Mouse (Mus musculus) frontal cortex, postnatal 36 days (tissue): ENCODE data around the gene Birc2.
"Not testable (repeated sequence)": the region's sequence is repeated elsewhere in the genome, so short reads cannot be mapped to it uniquely, and the experiment has no call there.

ENCODE experiments used
- DNase-seq, 2 experiments: peaks; one replicate each; pipeline ENCODE4 v3.0.0; 2022; ENCODE audit warnings: low spot score in 2 of 2

Birc2 gene

DNA sequence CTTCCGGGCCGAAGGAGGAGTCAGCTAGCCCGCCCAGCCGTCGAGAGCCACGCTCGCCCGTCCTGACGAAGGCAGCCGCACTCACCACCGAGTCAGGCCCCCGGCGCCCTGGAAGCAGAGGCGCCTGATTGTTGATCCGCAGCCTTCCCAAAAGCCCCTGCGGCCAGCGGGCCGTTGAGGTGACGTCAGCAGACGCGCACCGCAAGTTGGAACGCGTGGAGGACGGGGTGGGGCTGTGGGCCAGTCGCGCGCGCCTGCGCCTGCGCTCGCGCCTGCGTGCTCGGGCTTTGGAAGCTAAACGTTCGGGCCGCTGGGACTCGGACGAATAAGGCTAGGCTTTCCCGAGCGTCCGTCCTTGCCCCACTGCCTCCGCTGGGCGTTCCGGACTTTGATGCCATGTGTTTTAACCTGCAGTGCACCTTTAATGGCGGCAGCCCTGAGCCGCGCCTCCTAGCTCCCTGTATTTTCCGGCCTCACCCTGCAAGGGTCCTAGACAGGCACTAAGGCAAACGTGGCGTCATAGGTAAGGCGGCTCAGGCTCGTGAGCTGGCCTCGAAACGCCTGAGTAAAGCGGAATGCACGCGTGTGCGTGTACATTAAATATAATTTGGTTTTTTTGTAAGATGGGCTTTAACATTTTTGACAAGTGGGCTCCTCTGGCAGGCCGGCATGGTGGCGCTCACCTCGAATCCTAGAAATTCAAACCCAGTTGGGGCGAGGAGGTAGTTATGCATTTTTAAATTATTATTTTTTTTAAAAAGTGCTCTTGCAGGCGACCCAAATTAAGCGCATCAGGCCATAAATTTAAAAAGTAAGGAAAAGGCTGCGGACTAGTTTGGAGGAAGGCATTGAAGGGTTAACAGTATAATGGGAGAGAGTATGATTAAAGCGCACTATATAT, at the start of gene Birc2:
Gene Birc2 (minus strand): TSS at position 160 of the 901 bp plus-strand sequence.
- DNase-seq: peak; percentile 95 to 96

DNA sequence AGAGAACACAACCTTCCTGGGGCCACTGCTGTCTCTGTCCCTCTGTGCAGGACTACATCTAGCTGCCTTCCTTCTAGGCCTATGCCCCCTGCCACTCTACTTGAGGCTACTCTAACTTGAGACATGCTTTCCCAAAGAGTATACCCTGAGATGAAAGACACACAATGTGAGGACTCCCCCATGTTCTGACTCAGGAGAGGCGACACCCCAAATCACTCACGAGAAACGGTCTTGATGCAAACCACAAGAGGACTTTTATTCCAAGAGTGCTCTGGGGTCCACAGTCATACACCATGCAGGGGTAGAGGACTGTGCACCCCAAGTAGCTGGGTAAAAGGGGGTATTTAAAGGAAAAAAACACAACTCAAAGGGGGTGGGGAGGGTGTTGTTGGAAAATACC, 47.5 kb upstream of the Birc2 start:
- DNase-seq: no peak

DNA sequence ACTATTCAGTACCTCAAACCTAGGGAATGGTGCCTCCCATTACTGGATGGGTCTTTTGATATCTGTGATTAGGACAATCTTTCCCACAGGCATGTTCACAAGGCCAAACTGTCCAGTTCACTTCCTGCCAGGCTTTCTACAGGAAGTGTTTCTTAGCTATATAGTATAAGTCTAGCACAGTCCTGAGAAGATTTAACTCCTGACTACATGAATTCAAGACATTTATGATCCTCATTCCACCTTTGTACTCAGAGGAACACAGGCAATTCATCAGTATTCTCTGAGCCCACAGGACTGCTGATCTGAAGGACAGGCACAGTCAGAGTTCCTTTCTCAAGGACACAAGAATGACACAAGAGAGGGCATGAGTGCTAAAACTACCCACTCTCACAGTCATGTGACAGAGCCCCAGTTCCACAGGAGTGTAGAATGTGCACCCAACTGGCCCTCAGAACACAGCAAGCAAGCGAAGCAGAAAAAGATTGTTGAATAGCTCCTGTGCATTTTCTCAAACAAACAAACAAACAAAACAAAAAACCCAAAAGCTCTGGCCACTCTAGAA, 45.5 kb upstream of the Birc2 start:
- no peak for DNase-seq

DNA sequence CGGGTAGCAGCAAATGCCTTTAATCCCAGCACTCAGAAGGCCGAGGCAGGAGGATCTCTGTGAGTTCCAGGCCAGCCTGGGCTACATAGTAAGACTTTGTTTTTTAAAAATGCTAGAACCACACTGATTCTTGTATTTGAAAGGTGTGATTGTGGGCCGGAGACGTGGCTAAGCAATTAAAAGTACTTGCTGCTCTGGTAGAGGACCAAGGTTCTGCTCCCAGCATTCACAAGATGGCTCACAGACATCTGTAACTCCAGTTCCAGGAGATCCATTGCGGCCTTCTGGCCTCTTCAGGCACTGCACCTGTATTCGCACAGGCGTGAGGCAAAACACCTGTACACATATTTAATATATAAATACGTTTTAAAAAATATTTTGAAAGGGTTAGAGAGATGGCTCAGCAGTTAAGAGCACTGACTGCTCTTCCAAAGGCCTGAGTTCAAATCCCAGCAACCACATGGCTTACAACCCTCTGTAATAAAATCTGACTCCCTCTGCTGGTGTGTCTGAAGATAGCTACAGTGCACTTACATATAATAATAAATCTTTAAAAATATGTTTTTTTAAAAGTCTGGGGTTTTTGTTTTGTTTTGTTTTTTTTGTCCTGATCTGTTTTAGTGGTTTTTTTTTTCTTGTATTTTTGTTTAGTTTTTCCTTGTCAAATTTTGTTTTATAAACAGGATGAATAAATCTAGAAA, 36.8 kb upstream of the Birc2 start:
- no peak for DNase-seq

DNA sequence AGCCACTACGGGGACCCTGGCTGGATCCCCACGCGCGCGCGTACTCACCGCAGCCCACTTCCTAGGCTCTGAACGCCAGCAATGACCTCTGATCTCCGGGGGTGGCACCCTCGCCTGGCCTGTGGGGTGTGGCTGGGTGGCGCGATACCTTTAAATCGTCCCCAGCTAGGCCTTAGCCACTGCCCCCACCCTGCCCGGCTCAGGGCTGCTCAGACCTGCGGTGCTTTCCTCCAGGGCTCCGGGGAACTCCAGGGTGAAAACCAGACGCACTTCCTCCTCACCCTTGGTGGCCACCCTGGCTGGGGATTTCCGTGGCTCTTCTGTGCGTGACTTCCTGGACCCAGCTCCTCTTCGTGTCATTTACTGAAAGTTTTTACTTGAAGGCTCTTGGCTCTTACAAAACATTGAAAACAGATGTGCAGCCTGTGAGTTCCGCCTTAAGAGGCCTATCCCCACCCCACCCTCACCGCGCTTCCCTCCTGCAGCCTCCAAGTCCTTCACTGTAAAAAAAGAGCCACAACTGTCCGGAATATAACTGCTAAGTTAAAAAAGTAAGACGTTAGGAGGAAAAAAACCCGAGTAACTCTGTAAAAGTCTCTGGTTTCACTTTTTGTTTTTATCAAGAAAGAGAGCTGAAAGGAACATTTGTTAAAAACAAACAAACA, 36.0 kb upstream of the Birc2 start, which contains the start of gene Birc3:
Gene Birc3 (minus strand): TSS at position 412 of the 665 bp plus-strand sequence.
- peak; percentile 12 to 25 for DNase-seq

GRCm38 (mm10) chr9:7872044-7872774, 35.3 kb upstream of the Birc2 start:
- peak in 1 of 2 experiments; percentile 10 for DNase-seq

GRCm38 (mm10) chr9:7871316-7872043, 34.6 kb upstream of the Birc2 start:
- no peak for DNase-seq

GRCm38 (mm10) chr9:7870556-7871315, 33.9 kb upstream of the Birc2 start:
- no peak for DNase-seq

DNA sequence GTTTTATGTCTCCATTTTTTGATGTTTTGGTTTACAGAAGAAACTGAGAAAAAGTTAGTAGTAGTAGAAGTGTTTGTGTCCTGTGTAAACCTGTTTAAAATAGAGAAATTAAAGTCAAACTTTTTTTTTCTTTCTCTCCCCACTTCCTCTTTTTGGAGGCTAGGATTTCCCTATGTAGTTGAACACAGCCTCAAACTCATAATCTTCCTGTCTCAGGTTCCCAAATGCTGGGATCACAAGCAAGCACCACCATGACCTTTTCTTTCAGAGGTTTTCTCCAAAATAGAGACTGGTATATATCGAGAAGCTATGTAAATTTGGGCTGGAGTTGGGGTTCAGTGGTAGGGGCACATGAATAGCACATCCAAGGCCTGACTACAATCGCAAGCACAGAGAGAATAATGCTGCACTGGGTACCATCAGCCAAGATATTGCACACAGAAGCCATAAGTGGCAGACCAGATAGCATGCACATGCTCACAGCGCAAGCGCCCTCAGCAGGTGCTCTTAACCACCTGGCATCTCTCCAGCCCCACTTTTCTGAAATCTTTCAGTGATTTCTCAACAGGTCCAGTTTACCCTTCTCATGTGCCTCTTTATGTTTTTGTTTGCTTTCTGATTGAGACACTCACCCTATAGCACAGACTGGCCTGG, 32.1 kb upstream of the Birc2 start:
- no peak for DNase-seq

- no peak for DNase-seq
Measured at GRCm38 (mm10) chr9:7867981-7868380, 31.1 kb upstream of the Birc2 start.

GRCm38 (mm10) chr9:7866981-7867380, 30.1 kb upstream of the Birc2 start:
- not testable (repeated sequence) for DNase-seq

DNA sequence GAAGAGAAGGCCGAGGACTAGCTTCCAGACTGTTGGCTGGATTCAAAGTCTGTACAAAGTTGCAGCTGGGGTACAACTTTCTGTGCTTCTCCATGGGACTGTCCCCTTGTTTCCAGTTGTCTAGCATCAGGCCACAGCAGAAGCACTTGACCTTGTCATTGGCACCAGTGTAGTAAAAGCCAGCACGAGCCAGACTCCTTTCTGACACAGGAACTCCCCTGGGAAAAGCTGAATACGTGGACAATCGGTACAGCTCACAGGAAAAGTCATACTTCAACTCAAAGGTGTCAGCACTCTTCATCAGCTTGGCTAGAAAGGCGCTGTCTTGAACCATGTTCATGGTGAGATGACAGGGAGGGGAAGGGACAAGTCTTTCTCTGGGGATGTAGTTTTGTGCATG, 24.1 kb upstream of the Birc2 start:
- no peak for DNase-seq

DNA sequence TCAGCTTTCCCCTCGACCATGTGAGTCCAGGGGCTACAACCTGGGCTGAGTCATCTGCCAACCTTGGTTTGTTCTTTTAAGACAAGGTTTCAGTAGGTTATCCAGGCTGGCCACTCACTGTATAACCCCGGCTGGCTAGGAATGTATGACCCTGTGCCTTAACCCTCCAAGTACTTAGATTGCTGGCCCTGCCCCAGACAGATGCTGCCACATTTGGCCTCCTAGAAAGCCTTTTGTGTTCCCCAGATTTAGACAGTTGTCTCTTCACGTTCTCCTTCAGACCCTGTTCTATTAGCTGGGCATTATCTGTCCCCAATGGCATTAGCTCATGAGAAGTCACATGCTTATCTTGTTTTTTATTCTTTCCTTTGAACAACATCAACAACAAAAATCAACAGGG, 19.0 kb upstream of the Birc2 start:
- no peak for DNase-seq

DNA sequence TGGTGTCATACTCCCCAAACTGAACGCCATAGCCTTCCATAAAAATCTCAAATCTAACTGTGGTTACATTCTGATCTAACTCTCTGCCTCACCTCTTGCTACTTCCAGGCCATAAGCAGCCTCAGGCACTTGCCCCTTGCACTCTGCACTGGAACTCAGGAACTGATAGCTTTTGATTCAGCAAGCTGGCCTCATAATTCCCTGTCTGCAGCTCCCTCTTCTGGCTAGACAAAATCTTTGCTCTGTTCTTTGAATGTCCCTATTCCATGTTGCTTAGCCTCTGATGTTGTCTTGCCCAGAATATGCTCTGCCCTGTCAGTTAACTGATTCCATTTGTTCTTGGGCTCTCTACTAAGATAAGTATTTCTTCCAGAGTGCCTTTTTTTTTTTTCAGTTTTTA, 18.5 kb upstream of the Birc2 start:
- peak in 1 of 2 experiments; percentile 43 for DNase-seq

GRCm38 (mm10) chr9:7854196-7854595, 17.3 kb upstream of the Birc2 start:
- DNase-seq: not testable (repeated sequence)

GRCm38 (mm10) chr9:7852346-7853230, 15.7 kb upstream of the Birc2 start:
- no peak for DNase-seq

- DNase-seq: no peak
Measured at GRCm38 (mm10) chr9:7851841-7852240, 15.0 kb upstream of the Birc2 start.

DNA sequence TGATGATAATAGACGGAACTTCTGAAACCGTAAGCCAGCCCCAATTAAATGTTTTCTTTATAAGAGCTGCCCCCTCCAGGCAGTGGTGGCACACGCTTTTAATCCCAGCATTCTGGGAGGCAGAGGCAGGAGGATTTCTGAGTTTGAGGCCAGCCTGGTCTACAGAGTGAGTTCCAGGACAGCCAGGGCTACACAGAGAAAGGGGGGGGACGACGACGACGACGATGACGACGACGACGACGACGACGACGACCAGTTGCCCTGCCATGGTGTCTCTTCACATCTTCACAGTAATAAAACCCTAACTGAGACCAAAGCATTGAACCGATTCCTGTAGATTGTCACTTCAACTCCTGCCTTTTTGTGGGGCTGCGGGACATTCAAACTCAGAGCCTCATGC, 11.3 kb upstream of the Birc2 start:
- no peak for DNase-seq
